Mouse (Mus musculus) heart, postnatal 0 days (tissue): ENCODE measurements around the gene D230025D16Rik. TPM values are rescaled to one million over a fixed set of nuclear protein-coding genes. Genes with fewer than 3 reads are reported as not detected.

ENCODE experiments used
- ATAC-seq: fragments of 200-750 bp; cut with Nextera tagmentation; 2 replicates; pipeline ENCODE4 v1.8.0; 2017; ENCODE audit warnings: low read depth, moderate number of reproducible peaks, moderate library complexity; ENCODE audit not compliant: insufficient read depth
- DNase-seq: peaks from one replicate; pipeline ENCODE4 v3.0.0-alpha.2; 2016; ENCODE audit warnings: low spot score
- H3K27ac ChIP-seq: fragments of 300-500 bp; sonication (generic); 2 replicates; pipeline ENCODE4 v1.5.1; 2014; ENCODE audit warnings: low read depth, mild to moderate bottlenecking
- H3K27me3 ChIP-seq: fragments of 300-500 bp; sonication (generic); 2 replicates; pipeline ENCODE4 v1.6.1; 2014; ENCODE audit warnings: low read length, mixed read lengths; ENCODE audit not compliant: control insufficient read depth, insufficient read depth
- H3K36me3 ChIP-seq: fragments of 300-500 bp; sonication (generic); replicated peaks from 2 replicates; pipeline ENCODE4 v1.6.1; 2014; ENCODE audit warnings: low read length, mixed read lengths; ENCODE audit not compliant: control insufficient read depth, insufficient read depth
- H3K4me1 ChIP-seq: fragments of 300-500 bp; sonication (generic); 2 replicates; pipeline ENCODE4 v1.6.1; 2014; ENCODE audit warnings: antibody characterized with exemption; ENCODE audit not compliant: control insufficient read depth, insufficient read depth
- H3K4me2 ChIP-seq: fragments of 300-500 bp; sonication (generic); 2 replicates; pipeline ENCODE4 v1.6.1; 2014; ENCODE audit warnings: low read depth, mild to moderate bottlenecking, low read length, moderate library complexity
- H3K4me3 ChIP-seq: fragments of 300-500 bp; sonication (generic); 2 replicates; pipeline ENCODE4 v1.5.1; 2014; ENCODE audit warnings: low read depth, low read length
- H3K9ac ChIP-seq: fragments of 300-500 bp; sonication (generic); replicated peaks from 2 replicates; pipeline ENCODE4 v1.6.1; 2014; ENCODE audit warnings: low read depth, low read length, mixed read lengths
- H3K9me3 ChIP-seq: fragments of 300-500 bp; sonication (generic); replicated peaks from 2 replicates; pipeline ENCODE4 v1.6.1; 2016; ENCODE audit warnings: low read length; ENCODE audit not compliant: control insufficient read depth
- CTCF ChIP-seq: IDR thresholded peaks from 2 replicates; pipeline ENCODE4 v1.5.1; 2016; ENCODE audit warnings: antibody characterized with exemption, control low read depth, low read depth
- EP300 ChIP-seq: IDR thresholded peaks from 2 replicates; pipeline ENCODE4 v1.6.1; 2016; ENCODE audit warnings: antibody characterized with exemption, low read depth
- WGBS: fragments of 180-500 bp; shearing (Covaris S2); extraction: QIAGEN DNeasy Blood & Tissue Kit; methylation state at CpG from one replicate; pipeline ENCODE4 v1.1.7; 2014; 5-methylcytosine and 5-hydroxymethylcytosine counted together
- polyA plus RNA-seq: library from polyadenylated mRNA; unstranded; fragments of >200 nt; fragmentation: Nextera tagmentation; extraction: Ambion mirVana; gene quantifications from 2 replicates; pipeline ENCODE4 v1.2.1, GENCODE M21; 2015
- total RNA-seq: library from RNA; depleted of rRNA; stranded (reverse); fragments of >200 nt; gene quantifications from 2 replicates; pipeline ENCODE4 v1.2.3, GENCODE M21; 2014; ENCODE audit warnings: low replicate concordance

Gene D230025D16Rik
- total and polyA plus RNA-seq, 2 experiments from 2014 or later, result 14.3 to 30.4 TPM

DNA sequence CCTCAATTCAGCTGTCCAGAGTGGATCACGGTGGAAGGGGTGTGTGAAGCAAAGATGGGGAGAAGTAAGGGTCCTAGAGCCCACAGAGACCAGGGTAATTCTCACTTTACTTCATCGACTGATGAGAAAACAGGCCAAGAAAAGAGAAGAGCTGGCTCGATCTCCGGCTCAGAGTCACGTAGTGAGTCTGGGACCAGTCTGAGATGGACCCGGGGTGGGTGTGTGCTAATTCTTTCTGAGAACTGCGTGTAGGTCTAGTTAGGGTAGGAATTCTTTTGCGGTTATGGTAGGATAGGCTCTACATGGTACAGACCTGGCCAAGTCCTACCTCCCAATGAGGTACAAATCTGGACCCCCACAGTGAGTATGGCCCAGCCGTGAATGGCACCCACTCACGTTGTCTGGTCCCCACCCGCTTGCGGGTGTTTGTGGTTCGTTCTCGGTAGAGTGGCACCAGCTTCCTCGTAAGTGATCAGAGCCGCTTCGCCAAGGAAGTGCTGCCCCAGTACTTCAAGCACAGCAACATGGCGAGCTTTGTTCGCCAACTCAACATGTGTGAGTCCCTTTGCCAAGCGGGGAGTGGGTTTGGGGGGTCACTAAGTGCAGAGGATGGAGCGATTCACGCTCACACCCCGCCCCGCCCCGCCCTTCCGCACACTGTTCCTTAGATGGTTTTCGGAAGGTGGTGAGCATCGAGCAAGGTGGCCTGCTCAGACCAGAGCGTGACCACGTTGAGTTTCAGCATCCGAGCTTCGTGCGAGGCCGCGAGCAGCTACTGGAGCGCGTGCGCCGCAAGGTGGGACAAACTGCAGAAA, 45.4 kb downstream of the D230025D16Rik start:
- Histone ChIP-seq H3K36me3 (0 out of 2 replicates have a peak, but pooled peaks cover 4% of the 10 kb centered on the region), H3K9me3 (no peaks in the 10 kb centered on the region), H3K27ac (no peak overlapping the region), H3K4me2 (peak overlapping the region; percentile 95), H3K9ac (no peak overlapping the region), H3K4me1 (peaks cover 15% of the 10 kb centered on the region; the same call in 1 of the 2 replicates), H3K27me3 (peaks cover 66% of the 10 kb centered on the region), H3K4me3 (peak overlapping the region; percentile 56)
- no peak for ATAC-seq
- DNase-seq, result no peak
- 12% methylated on average over 39 of the region's 39 CpGs for WGBS
- no peak for TF ChIP-seq CTCF
- TF ChIP-seq EP300, result no peak

DNA sequence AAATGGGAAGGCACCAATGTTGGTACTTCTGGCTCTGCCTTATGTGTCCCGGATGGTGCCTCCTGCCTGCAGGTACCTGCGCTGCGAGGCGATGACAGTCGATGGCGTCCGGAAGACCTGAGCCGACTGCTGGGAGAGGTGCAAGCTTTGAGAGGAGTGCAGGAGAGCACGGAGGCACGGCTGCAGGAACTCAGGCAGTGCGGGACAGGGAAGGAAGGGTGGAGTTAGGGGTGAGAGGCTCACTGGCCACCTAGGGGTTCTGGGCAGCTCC, 45.9 kb downstream of the D230025D16Rik start:
- no peak for DNase-seq
- no peak for TF ChIP-seq CTCF
- peaks cover 69% of the 10 kb centered on the region for H3K27me3 ChIP-seq
- H3K9me3 ChIP-seq, result no peaks in the 10 kb centered on the region
- 0 out of 2 replicates have a peak, but pooled peaks cover 4% of the 10 kb centered on the region for H3K36me3 ChIP-seq
- peaks cover 18% of the 10 kb centered on the region; the same call in 1 of the 2 replicates for H3K4me1 ChIP-seq
- no peak overlapping the region; the same call in 1 of the 2 replicates for H3K4me3 ChIP-seq
- WGBS, result 9% methylated on average over 11 of the region's 11 CpGs
- no peak overlapping the region for H3K4me2 ChIP-seq
- ATAC-seq, result no peak
- H3K27ac ChIP-seq, result no peak overlapping the region
- no peak overlapping the region for H3K9ac ChIP-seq

DNA sequence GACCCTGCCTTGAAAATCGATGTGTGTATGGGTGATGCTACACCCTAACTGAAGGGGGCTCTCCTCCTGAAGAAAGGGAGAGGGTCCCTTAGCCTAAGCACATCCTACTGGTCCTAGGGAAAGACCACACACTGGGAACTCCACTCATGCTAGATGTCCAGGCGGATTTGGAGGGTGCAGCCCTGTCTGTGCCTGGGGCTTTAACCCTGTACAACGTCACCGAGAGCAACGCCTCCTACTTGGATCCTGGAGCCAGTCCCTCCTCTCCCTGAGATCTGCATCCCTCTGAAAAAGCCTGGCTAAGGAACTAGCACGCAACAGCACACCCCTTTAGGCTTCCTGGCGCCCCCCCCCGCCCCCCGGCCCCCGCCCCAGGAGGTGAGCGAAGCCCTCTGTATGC, 50.4 kb downstream of the D230025D16Rik start:
- no peaks in the 10 kb centered on the region for H3K9me3 ChIP-seq
- H3K9ac ChIP-seq, result no peak overlapping the region
- peak overlapping the region; percentile 50 for H3K4me3 ChIP-seq
- DNase-seq (no peak), ATAC-seq (no peak)
- TF ChIP-seq EP300, result no peak
- TF ChIP-seq CTCF, result no peak
- peaks cover 24% of the 10 kb centered on the region for H3K4me1 ChIP-seq
- no peak overlapping the region for H3K27ac ChIP-seq
- 10% methylated on average over 11 of the region's 11 CpGs for WGBS
- peak overlapping the region; percentile 80 for H3K4me2 ChIP-seq
- H3K27me3 ChIP-seq, result peaks cover 77% of the 10 kb centered on the region
- no peaks in the 10 kb centered on the region for H3K36me3 ChIP-seq

DNA sequence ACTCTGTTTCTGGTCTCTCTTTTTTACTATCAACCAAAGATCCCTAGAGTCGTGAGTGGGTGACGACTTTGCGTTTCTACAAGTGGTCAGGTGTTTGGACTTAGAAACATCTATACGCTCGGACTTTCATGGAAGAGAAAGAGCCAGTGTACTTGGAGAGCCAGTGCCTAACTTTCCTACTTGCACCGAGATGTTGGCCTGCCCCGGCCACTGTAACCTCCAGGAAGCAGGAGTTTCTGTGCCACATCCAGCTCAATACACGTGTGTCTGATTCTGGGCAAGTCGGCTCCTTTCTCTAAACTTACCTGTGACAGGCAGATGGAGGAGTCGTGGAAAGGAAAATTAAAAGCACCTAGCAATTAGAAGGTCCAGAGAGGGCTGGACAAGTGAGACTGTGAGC, 50.9 kb downstream of the D230025D16Rik start, which contains the start of gene Nol3:
TSS of gene Nol3 (plus strand) at position 301 of the 400 bp plus-strand sequence.
- Histone ChIP-seq H3K4me3 (peak within 1 kb of the TSS; percentile 50), H3K36me3 (no peaks in the 10 kb centered on the region), H3K9me3 (no peaks in the 10 kb centered on the region), H3K9ac (no peak within 1 kb of the TSS; the same call in 1 of the 2 replicates), H3K27ac (no peak within 1 kb of the TSS), H3K4me2 (peak within 1 kb of the TSS; percentile 80), H3K4me1 (peaks cover 21% of the 10 kb centered on the region), H3K27me3 (peaks cover 73% of the 10 kb centered on the region)
- no peak for TF ChIP-seq EP300
- no peak for TF ChIP-seq CTCF
- no peak for DNase-seq
- ATAC-seq, result no peak
- 5% methylated on average over 10 of the region's 10 CpGs for WGBS

DNA sequence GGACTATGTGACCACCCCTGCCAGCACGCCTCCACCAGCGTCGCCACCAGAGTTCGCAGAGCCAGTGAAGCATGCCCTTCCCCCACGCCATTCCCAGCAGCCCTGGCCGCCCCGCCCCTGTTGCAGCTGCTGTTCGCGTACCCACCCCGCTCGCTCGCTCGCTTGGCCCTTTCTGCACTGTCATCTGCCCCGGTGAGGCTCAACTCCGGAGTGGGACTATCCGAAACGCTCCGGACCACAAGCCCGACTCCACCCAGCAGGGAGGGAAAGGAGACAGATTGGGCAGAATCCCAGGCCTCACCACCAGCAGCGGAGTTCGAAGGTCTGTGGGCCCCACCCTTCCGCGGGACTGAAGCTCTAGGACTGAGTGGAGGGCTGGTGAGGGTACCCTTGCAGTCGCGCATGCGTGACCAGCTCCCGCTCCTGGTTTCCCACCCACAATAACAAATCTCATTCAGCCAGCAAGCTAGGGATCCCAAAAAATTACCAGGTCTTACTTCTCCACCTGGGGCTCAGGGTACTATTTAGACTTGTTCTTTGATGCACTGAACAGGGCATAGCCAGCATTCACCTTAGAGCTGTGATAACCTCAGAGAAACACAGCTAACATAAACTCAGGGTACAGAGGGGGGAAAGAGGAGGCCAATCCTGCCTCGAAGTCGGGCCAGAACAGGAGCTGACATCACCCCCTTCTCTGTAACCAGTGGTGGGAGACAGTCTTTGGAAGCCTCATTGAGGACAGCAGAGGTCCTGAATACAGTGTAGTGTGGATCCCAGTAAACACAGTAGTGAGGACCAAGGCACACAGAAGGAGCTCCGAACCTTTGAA, 51.6 kb downstream of the D230025D16Rik start:
- Histone ChIP-seq H3K27ac (no peak overlapping the region), H3K9me3 (no peaks in the 10 kb centered on the region), H3K36me3 (no peaks in the 10 kb centered on the region), H3K4me1 (peaks cover 21% of the 10 kb centered on the region), H3K4me2 (peak overlapping the region; percentile 80), H3K27me3 (peaks cover 66% of the 10 kb centered on the region), H3K4me3 (peak overlapping the region; percentile 50), H3K9ac (no peak overlapping the region; the same call in 1 of the 2 replicates)
- ATAC-seq, result peak; percentile 53
- TF ChIP-seq EP300, result no peak
- no peak for TF ChIP-seq CTCF
- WGBS, result 5% methylated on average over 30 of the region's 30 CpGs
- DNase-seq, result no peak
